Mouse (Mus musculus) stomach, embryonic 15.5 days (tissue): ENCODE data around the gene Hs3st4. TPM values are rescaled to one million over a fixed set of nuclear protein-coding genes. Genes with fewer than 3 reads are reported as not detected.

Experiments
- ATAC-seq: fragments of 200-750 bp; cut with Nextera tagmentation; 2 replicates; pipeline ENCODE4 v1.8.0; 2017; ENCODE audit warnings: low read depth, moderate number of reproducible peaks, moderate TSS enrichment; ENCODE audit not compliant: insufficient read depth, low FRiP score
- H3K27ac ChIP-seq: fragments of 300-500 bp; sonication (generic); 2 replicates; pipeline ENCODE4 v1.5.1; 2015; ENCODE audit warnings: mild to moderate bottlenecking, inconsistent platforms
- H3K27me3 ChIP-seq: fragments of 300-500 bp; sonication (generic); replicated peaks from 2 replicates; pipeline ENCODE4 v1.6.1; 2015; ENCODE audit warnings: inconsistent platforms
- H3K36me3 ChIP-seq: fragments of 300-500 bp; sonication (generic); 2 replicates; pipeline ENCODE4 v1.6.1; 2015; ENCODE audit warnings: inconsistent platforms
- H3K4me1 ChIP-seq: fragments of 300-500 bp; sonication (generic); 2 replicates; pipeline ENCODE4 v1.6.1; 2015; ENCODE audit warnings: inconsistent platforms
- H3K4me2 ChIP-seq: fragments of 300-500 bp; sonication (generic); 2 replicates; pipeline ENCODE4 v1.6.1; 2015; ENCODE audit warnings: mild to moderate bottlenecking, inconsistent platforms
- H3K4me3 ChIP-seq: fragments of 300-500 bp; sonication (generic); replicated peaks from 2 replicates; pipeline ENCODE4 v1.5.1; 2015; ENCODE audit warnings: inconsistent platforms
- H3K9ac ChIP-seq: fragments of 300-500 bp; sonication (generic); 2 replicates; pipeline ENCODE4 v1.6.1; 2015; ENCODE audit warnings: inconsistent platforms
- H3K9me3 ChIP-seq: fragments of 300-500 bp; sonication (generic); 2 replicates; pipeline ENCODE4 v1.6.1; 2016; ENCODE audit warnings: inconsistent platforms
- WGBS: fragments of 180-500 bp; shearing (Covaris S2); methylation state at CpG from one replicate; pipeline ENCODE4 v1.1.7; 2015; 5-methylcytosine and 5-hydroxymethylcytosine counted together
- polyA plus RNA-seq: library from polyadenylated mRNA; unstranded; fragments of >200 nt; fragmentation: Nextera tagmentation; extraction: Ambion mirVana; gene quantifications from 2 replicates; pipeline ENCODE4 v1.2.1, GENCODE M21; 2015

The Hs3st4 gene
- polyA plus RNA-seq, 1 experiment from 2014 or later: 0.37 TPM

DNA sequence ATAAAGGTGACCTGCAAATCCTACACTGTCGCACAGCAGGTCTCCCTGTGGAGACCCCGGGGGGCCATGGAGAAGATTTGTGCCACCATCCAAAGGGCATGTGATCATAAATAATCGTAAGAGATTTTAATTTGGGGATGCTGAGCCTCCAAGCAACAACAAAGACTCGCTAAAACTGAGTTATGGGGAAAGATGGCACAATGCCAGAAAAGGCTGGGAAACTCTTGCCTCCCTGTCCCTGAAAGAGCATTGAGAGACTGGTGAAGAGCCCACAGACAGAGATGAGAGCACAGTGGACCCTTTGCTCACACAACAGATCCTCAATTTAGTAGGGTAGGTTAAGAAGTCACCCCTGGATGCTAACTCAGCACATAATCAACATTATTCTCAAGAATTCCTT is 377.2 kb downstream of the Hs3st4 start:
- no peaks in the 10 kb centered on the region for H3K9me3 ChIP-seq
- 65% methylated on average over 4 of the region's 4 CpGs for WGBS

GRCm38 (mm10) chr7:124372297-124372696 is 389.6 kb downstream of the Hs3st4 start:
- H3K4me3 ChIP-seq: no peak overlapping the region
- H3K9me3 ChIP-seq: no peaks in the 10 kb centered on the region
- no peak for ATAC-seq
- no peaks in the 10 kb centered on the region for H3K27me3 ChIP-seq
- H3K36me3 ChIP-seq: no peaks in the 10 kb centered on the region
- H3K4me1 ChIP-seq: no peaks in the 10 kb centered on the region
- H3K27ac ChIP-seq: no peak overlapping the region
- no peak overlapping the region for H3K4me2 ChIP-seq
- H3K9ac ChIP-seq: no peak overlapping the region
- 47% methylated on average over 1 of the region's 1 CpGs for WGBS

More for the DNA sequence above, 377.2 kb downstream of the Hs3st4 start:
- Histone ChIP-seq H3K4me3 (no peak overlapping the region), H3K27ac (no peak overlapping the region), H3K27me3 (no peaks in the 10 kb centered on the region), H3K4me2 (no peak overlapping the region), H3K36me3 (no peaks in the 10 kb centered on the region), H3K9ac (no peak overlapping the region), H3K4me1 (no peaks in the 10 kb centered on the region)
- ATAC-seq: no peak

DNA sequence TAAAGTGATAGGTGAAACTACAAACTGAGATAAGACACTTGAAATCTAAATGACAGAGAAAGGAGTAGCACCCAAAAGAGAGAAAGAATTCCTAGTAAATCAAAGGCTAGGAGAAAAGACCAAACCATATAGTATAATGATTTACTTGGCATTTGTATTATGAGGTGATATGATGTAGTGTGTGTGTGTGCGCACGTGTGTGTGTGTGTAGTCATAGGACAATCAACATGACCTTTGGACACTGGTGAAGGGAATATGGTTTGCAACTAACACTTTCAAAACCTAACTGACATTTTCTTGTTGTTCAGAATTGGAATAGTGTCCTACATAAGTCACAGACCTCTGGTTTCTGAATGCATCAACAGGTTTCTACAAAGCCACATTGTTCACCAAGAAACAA is 390.0 kb downstream of the Hs3st4 start:
- no peak overlapping the region for H3K27ac ChIP-seq
- H3K9me3 ChIP-seq: no peaks in the 10 kb centered on the region
- no peaks in the 10 kb centered on the region for H3K4me1 ChIP-seq
- no peaks in the 10 kb centered on the region for H3K27me3 ChIP-seq
- no peak overlapping the region for H3K9ac ChIP-seq
- no peak for ATAC-seq
- no peaks in the 10 kb centered on the region for H3K36me3 ChIP-seq
- WGBS: 62% methylated on average over 2 of the region's 2 CpGs
- no peak overlapping the region for H3K4me3 ChIP-seq
- no peak overlapping the region for H3K4me2 ChIP-seq

GRCm38 (mm10) chr7:124383489-124383888 is 400.8 kb downstream of the Hs3st4 start:
- H3K9ac ChIP-seq: no peak overlapping the region
- no peak overlapping the region for H3K4me3 ChIP-seq
- H3K36me3 ChIP-seq: no peaks in the 10 kb centered on the region
- no peak overlapping the region for H3K27ac ChIP-seq
- 37% methylated on average over 4 of the region's 4 CpGs for WGBS
- H3K27me3 ChIP-seq: no peaks in the 10 kb centered on the region
- H3K9me3 ChIP-seq: no peaks in the 10 kb centered on the region
- no peak overlapping the region for H3K4me2 ChIP-seq
- ATAC-seq: no peak
- H3K4me1 ChIP-seq: no peaks in the 10 kb centered on the region

GRCm38 (mm10) chr7:124399184-124399583 is 416.5 kb downstream of the Hs3st4 start:
- no peak overlapping the region for H3K9ac ChIP-seq
- H3K27ac ChIP-seq: no peak overlapping the region
- H3K4me3 ChIP-seq: no peak overlapping the region
- ATAC-seq: peak; percentile 73
- no peaks in the 10 kb centered on the region for H3K4me1 ChIP-seq
- no peaks in the 10 kb centered on the region for H3K27me3 ChIP-seq
- H3K4me2 ChIP-seq: no peak overlapping the region
- no peaks in the 10 kb centered on the region for H3K9me3 ChIP-seq
- no peaks in the 10 kb centered on the region for H3K36me3 ChIP-seq

DNA sequence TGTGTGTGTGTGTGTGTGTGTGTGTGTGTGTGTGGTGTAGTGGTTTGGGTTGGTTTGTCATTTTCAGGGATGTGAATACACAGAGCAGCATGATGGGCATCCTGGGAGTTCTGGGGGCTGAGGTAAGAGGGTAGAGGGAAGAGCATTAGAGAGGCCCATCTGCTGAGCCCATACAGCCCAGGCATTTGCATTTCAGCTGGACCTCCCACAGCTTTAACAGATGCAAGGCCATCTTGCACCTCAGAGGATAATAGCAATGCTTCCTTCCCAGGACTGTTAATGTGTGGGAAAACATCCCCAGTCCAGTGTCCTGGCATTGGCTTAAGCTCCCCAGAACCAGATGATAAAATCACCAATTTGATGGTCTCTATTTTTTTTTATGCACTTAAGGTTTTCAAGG is 444.3 kb downstream of the Hs3st4 start:
- no peak for ATAC-seq
- no peak overlapping the region for H3K4me3 ChIP-seq
- H3K4me2 ChIP-seq: no peak overlapping the region
- H3K9ac ChIP-seq: no peak overlapping the region
- H3K27me3 ChIP-seq: no peaks in the 10 kb centered on the region
- no peaks in the 10 kb centered on the region for H3K36me3 ChIP-seq
- H3K4me1 ChIP-seq: no peaks in the 10 kb centered on the region
- no peak overlapping the region for H3K27ac ChIP-seq
- H3K9me3 ChIP-seq: no peaks in the 10 kb centered on the region
